Mouse (Mus musculus): Measurements from ENCODE around the gene Elmsan1. TPM values are rescaled to one million over a fixed set of nuclear protein-coding genes. Genes with fewer than 3 reads are reported as not detected.
A peak's percentile ranks its signal among the peaks of the same experiment; 100 is the strongest.
"Not testable (repeated sequence)": the region's sequence is repeated elsewhere in the genome, so short reads cannot be mapped to it uniquely, and the experiment has no call there.

Gene Elmsan1
- total RNA-seq (2021): 10 to 100 TPM; 30.2 to 34.8 TPM
- long read RNA-seq, experiment 1, partial matches to known transcripts: 2 of 4 reads
- long read RNA-seq, experiment 1, other reads (novel, unspliced or antisense): 2 of 4 reads
- long read RNA-seq, experiment 2, partial matches to known transcripts: 0 of 6 reads
- long read RNA-seq, experiment 2, other reads (novel, unspliced or antisense): 6 of 6 reads

GRCm38 (mm10) chr12:84218289-84219120, at the start of gene Elmsan1:
Elmsan1 (minus strand) TSS chr12:84218881.
- DNase-seq (ENCODE audit: low spot score in 2 of 2): peak; percentile 47 to 58

GRCm38 (mm10) chr12:84267264-84267663, 48.6 kb upstream of the Elmsan1 start:
- DNase-seq (ENCODE audit: low spot score in 2 of 2): no peak

GRCm38 (mm10) chr12:84260363-84260762, 41.7 kb upstream of the Elmsan1 start:
- no peak for DNase-seq (ENCODE audit: low spot score in 2 of 2)

GRCm38 (mm10) chr12:84254886-84255285, 36.2 kb upstream of the Elmsan1 start:
- no peak for DNase-seq (ENCODE audit: low spot score in 2 of 2)

GRCm38 (mm10) chr12:84252811-84253210, 34.1 kb upstream of the Elmsan1 start:
- DNase-seq (ENCODE audit: low spot score in 2 of 2): no peak

- peak in 1 of 2 experiments; percentile 54 for DNase-seq (ENCODE audit: low spot score in 2 of 2)
These were observed 30.5 kb upstream of the Elmsan1 start for GRCm38 (mm10) chr12:84249217-84249616.

- no peak for DNase-seq (ENCODE audit: low spot score in 2 of 2)
These were observed 27.0 kb upstream of the Elmsan1 start for GRCm38 (mm10) chr12:84245683-84246082.

GRCm38 (mm10) chr12:84243076-84243770, 24.5 kb upstream of the Elmsan1 start:
- DNase-seq (ENCODE audit: low spot score in 2 of 2): no peak

GRCm38 (mm10) chr12:84237036-84237435, 18.4 kb upstream of the Elmsan1 start:
- not testable (repeated sequence) for DNase-seq (ENCODE audit: low spot score in 2 of 2)

- no peak for DNase-seq (ENCODE audit: low spot score in 2 of 2)
These were observed 17.5 kb upstream of the Elmsan1 start for GRCm38 (mm10) chr12:84235981-84236752.

- DNase-seq (ENCODE audit: low spot score in 2 of 2): no peak
These were observed 16.9 kb upstream of the Elmsan1 start for GRCm38 (mm10) chr12:84235577-84235976.

GRCm38 (mm10) chr12:84233488-84234100, 14.9 kb upstream of the Elmsan1 start:
- no peak for DNase-seq (ENCODE audit: low spot score in 2 of 2)

- DNase-seq (ENCODE audit: low spot score in 2 of 2): no peak
These were observed 7.6 kb upstream of the Elmsan1 start for GRCm38 (mm10) chr12:84226117-84226840.

GRCm38 (mm10) chr12:84222405-84222961, 3.8 kb upstream of the Elmsan1 start:
- DNase-seq (ENCODE audit: low spot score in 2 of 2): peak in 1 of 2 experiments; percentile 30

GRCm38 (mm10) chr12:84220951-84221891, 2.5 kb upstream of the Elmsan1 start:
- no peak for DNase-seq (ENCODE audit: low spot score in 2 of 2)

GRCm38 (mm10) chr12:84220515-84220914, 1.8 kb upstream of the Elmsan1 start:
- no peak for DNase-seq (ENCODE audit: low spot score in 2 of 2)

- no peak for DNase-seq (ENCODE audit: low spot score in 2 of 2)
These were observed 460 bp upstream of the Elmsan1 start for GRCm38 (mm10) chr12:84219121-84219561.

GRCm38 (mm10) chr12:84217508-84218131, 1.1 kb downstream of the Elmsan1 start:
- DNase-seq (ENCODE audit: low spot score in 2 of 2): peak in 1 of 2 experiments; percentile 29

All from adrenal gland, postnatal 4 days (tissue).